Mouse (Mus musculus): Measurements from ENCODE around the gene Cntn3.

Cntn3 gene

GRCm38 (mm10) chr6:102478320-102479080 lies 94.4 kb downstream of the Cntn3 start:
- DNase-seq (ENCODE audit: low read depth, low spot score) = no peak

DNA sequence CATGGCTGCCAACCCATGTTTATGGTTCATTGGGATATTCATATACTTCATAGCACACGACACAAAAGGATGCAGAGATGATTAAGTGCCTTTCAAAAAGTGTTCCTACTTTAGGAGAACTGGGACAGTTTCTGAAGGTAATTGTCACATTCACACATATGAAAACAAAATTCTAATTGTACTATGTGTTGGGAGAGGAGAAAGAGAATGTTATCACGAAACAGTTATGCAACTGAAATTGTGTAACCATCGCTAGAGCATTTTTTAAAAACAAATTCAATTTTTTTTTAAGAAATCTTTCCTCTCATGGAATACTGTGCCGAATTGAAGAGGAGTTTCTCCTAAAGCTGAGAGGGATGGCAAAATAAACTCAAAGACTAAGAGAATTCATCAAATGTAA lies 134.5 kb downstream of the Cntn3 start:
- DNase-seq (ENCODE audit: low read depth, low spot score) = no peak

DNA sequence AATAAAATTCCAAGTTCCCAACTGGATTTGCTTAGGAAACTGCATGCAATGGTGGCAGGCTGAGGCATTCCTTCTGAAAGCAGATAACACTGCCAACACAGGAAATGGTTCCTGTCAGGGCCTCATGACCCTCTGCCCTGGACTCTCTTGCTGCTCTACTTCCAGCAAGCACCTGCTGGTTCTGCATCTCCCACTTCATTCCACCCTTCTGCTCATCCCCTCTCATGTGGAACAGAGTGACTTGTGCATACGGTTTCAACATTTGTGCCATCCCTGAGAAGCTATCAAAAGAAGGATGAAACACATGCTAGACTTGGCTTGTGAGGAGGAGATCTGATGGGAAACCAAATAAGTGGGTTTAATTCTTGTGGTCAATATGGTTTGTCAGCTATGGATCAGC lies 145.4 kb downstream of the Cntn3 start:
- no peak for DNase-seq (ENCODE audit: low read depth, low spot score)

DNA sequence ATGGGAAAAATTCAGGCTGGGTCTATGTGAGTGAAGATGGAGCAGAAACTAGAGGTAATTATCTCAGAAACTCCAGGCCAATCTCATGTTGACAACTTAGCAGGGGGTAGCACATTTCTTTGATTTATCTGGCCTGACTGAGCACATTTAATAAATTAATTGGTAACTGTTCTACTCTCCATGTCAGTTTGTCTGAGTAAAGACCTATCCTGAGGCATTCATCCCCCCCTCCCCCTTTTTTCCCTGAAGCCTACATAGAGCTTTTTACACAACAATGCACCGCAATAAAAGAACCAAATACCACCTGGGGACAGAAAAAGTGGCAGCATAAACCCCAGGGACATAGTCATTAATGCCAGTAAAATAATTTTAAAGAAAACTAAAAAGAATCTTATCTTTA lies 151.1 kb downstream of the Cntn3 start:
- no peak for DNase-seq (ENCODE audit: low read depth, low spot score)

GRCm38 (mm10) chr6:102388590-102388989 lies 184.3 kb downstream of the Cntn3 start:
- no peak for DNase-seq (ENCODE audit: low read depth, low spot score)

DNA sequence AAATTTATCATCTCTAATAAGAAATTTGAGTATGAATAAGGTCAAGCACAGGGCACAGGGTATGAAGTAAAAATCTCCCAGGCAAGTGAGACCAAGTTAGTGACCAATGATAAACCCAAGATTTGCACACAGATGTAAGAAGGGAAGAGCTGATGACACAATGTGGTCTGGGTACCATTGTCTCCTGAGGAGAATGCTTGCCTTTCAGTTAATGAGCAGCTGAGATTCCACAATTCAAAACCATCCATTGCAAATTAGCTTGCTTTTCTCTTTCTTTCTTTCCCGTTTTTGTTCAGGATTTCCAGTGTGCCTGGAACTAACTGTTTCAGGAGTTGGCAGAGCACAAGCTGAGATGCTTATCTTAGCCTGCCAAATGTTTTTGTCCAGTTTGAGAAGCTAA lies 200.8 kb downstream of the Cntn3 start:
- DNase-seq (ENCODE audit: low read depth, low spot score) = no peak

- DNase-seq (ENCODE audit: low read depth, low spot score) = no peak
These were observed 209.0 kb downstream of the Cntn3 start for GRCm38 (mm10) chr6:102363880-102364279.

DNA sequence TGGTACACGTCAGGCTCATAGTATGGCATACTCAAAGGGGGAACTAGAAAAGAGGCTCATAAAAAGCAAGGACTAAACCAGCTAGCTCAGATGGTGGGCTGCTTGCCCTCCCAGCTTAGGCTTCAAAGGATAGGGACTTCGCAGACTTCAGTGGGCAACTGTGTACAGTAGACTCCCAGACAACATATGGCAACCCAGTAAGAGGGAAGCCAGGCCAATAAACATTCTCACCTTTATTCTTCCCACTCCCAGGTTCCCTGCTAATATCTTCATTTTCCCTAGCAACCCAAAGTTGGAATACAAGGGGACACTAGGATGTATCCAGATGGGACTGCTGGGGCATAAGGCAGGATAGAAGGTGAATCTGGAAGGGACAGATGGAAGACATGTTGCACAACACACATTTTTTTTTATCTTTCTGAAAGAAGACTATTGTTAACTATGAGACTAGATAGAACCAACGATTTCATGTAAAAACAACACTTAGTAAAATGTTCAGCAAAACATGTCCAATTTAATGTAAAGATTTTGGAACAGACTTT lies 209.5 kb downstream of the Cntn3 start:
- no peak for DNase-seq (ENCODE audit: low read depth, low spot score)

DNA sequence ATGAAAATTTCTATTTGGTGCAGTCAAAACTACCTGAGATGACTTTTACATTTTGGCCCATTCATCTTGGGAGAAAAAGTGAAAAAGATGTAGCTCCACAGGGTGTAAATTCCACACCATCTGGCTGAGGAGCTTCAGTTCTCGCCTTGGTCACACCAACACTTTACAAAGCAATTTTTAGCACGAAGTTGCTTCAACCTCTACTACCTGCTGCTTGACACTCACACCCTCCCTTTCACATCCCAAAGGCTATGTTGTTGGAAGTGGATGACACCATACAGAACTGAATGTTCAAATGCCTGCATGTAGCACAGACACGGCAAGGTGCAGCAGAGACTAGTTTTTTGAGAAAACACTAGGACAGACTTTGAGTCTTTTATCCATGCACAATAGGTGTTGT lies 240.8 kb downstream of the Cntn3 start:
- no peak for DNase-seq (ENCODE audit: low read depth, low spot score)

DNA sequence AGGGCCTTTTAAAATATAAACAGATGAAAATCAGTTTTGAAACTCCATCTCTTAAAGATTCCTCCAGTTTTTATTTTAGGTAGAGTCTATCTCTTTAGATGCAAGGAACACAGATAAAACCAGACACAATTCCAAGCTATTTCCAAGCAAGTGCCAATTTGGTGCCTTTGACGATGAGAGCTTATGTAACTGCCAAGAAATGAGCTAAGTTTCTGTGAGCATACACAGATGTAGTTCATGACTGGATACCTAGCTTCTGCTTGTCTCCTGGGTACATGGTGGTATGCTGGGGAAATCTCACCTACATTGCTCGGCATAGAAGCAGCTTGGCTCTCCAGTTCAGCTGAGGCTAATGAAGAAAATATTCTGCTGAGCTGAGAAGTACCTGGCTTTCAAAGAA lies 246.2 kb downstream of the Cntn3 start:
- DNase-seq (ENCODE audit: low read depth, low spot score) = no peak

DNA sequence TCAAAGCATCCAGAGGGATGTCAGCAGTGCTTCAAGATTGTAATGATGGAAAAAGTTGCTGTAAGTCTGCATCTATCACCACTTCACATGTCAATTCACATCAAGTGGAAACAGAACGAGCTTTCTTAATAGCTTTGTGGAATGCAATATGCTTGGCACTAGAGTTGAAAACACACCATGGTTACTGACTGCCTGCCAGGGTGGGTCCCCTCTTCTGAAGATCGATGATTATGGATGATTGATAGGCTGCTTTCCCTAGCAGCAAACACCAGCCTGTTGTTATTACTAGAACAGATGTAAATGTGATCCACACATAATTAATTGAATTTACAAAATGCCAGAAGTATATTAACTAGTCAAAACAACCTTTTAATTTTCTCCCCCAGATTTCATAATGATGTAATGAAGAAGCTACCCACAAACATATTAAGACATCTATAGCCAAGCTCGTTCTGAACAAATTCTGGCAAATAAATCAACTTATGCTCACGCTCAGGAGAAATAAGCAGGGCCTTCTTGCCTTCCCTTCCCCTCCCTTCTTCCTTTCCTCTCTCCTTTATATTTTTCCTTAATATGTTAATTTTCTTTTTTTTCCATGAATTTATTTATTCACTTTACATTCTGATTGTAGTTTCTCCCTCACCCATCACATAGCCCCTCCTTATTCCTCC lies 250.2 kb downstream of the Cntn3 start:
- no peak for DNase-seq (ENCODE audit: low read depth, low spot score)

DNA sequence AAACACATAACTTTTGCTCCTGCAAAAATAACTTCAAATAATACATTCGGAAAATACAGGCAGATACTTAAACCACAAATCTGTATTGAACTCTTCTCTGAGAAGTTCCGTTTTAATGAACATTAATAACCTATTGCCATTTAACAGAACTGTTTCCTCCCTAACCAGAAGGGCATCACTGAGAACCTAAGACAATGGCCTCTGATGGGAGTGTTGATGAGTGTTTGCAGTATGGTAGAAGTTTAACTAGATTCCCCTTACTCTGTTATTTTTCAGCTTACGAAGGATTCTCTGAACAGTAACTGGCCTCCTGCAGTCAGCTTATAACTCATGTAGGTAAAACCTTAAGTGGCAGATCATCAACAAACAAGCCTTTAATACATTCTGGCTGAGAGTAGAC lies 253.1 kb downstream of the Cntn3 start:
- DNase-seq (ENCODE audit: low read depth, low spot score) = no peak

GRCm38 (mm10) chr6:102282889-102283288 lies 290.0 kb downstream of the Cntn3 start:
- no peak for DNase-seq (ENCODE audit: low read depth, low spot score)

- DNase-seq (ENCODE audit: low read depth, low spot score) = no peak
These were observed 341.9 kb downstream of the Cntn3 start for GRCm38 (mm10) chr6:102231015-102231414.

DNA sequence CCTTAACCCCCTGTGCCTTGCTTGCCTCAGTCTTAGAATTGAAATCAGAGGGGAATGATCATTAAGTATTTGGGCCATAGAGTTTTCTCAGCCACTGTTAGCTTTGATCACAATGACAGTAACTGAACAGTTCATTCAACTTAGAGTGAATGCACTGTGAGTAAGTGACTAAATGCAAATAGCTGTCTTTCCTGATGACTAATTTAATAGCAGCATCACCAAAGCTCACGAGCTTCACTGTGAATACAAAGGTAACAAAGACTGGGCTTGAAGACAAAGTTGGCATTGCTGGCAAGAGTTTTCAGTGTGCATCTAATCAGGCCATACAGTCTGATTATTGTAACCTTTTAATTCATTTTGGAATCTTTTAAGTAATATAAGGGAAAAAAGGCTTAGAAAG lies 386.6 kb downstream of the Cntn3 start:
- DNase-seq (ENCODE audit: low read depth, low spot score) = no peak

- DNase-seq (ENCODE audit: low read depth, low spot score) = peak; percentile 2
These were observed 402.0 kb downstream of the Cntn3 start for GRCm38 (mm10) chr6:102170913-102171312.

- no peak for DNase-seq (ENCODE audit: low read depth, low spot score)
These were observed 411.7 kb downstream of the Cntn3 start for GRCm38 (mm10) chr6:102161186-102161585.

DNA sequence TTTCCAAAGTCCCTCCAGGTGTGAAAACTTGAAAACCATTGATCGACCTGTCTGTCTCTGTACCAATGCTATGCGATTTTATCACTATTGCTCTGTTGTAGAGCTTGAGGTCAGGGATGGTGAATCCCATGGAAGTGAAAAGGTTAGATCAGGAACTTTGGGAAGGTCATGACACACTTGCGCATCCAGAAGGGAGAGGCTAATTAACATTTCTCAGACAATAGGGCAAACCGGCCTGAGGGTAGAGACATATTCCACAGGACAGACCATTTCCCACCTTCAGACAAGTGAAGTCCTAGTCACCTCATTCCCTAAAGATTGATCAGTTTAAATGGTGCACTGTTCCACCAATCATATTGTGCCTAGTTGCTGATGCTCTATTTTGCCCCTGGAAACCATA lies 451.2 kb downstream of the Cntn3 start:
- no peak for DNase-seq (ENCODE audit: low read depth, low spot score)

GRCm38 (mm10) chr6:102120003-102120402 lies 452.9 kb downstream of the Cntn3 start:
- DNase-seq (ENCODE audit: low read depth, low spot score) = no peak

DNA sequence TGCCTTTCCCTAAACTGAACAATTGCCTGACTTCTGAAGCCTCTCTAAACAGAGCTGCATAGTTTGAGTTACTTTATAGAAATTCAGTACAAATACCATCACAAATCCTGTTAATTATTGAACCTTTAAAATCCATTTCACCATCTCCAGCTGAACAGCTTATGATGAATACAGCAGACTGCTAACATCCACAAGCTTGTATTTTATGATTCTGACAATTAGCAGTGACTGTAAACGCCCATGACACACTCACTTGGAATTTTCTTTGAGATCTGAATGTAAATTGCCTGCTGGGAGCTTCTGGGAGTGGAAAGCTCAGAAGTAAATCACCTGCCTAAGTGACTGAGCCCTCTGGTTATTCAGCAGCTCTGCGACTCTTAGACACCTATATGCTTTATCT lies 459.3 kb downstream of the Cntn3 start:
- DNase-seq (ENCODE audit: low read depth, low spot score) = no peak

Data from c-Kit-negative CD71-positive TER-119-positive erythroid progenitor cells, embryonic 14.5 days (primary cell).